Mouse (Mus musculus): ENCODE measurements around the gene Qrich2. TPM values are rescaled to one million over a fixed set of nuclear protein-coding genes. Genes with fewer than 3 reads are reported as not detected.
A peak's percentile ranks its signal among the peaks of the same experiment; 100 is the strongest.
"Not testable (repeated sequence)": the region's sequence is repeated elsewhere in the genome, so short reads cannot be mapped to it uniquely, and the experiment has no call there.

Gene Qrich2
- total RNA-seq, 2 experiments from 2014 or later = 0.17 TPM; not detected in 1

- DNase-seq (ENCODE audit: low spot score in 2 of 2) = no peak
- TF ChIP-seq CTCF (conservative IDR thresholded peaks at IDR 0.05) = no peak
- H3K4me3 ChIP-seq = no peak overlapping the region
- H3K27ac ChIP-seq = no peak overlapping the region
Measured at GRCm38 (mm10) chr11:116498596-116498995, 32.6 kb upstream of the Qrich2 start.

DNA sequence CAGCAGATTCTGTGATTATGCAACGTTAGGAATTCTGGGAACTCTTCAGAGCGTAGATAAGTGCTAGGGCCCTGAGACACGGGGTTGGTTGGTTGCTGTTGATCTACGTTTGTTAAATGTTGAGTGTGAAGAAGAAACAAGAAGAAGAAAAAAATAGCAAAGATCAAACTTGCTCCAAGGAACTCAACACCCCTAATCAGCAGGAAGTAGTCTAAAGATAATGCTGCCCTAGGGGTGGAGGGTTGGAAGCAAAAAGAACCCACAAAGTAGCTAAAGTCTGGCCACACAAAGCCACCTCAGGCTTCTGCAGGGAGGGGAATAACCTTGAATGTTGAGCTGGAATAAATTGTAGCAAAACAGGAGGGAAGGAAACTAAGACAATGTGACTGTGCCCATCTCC, 31.3 kb upstream of the Qrich2 start:
- H3K27ac ChIP-seq = no peak overlapping the region
- H3K4me3 ChIP-seq = no peak overlapping the region
- no peak for DNase-seq (ENCODE audit: low spot score in 2 of 2)
- TF ChIP-seq CTCF (conservative IDR thresholded peaks at IDR 0.05) = no peak

GRCm38 (mm10) chr11:116494474-116495174, 28.6 kb upstream of the Qrich2 start:
- peak overlapping the region; percentile 43; the same call in 1 of the 2 replicates for H3K27ac ChIP-seq
- peak; percentile 55 for DNase-seq (ENCODE audit: low spot score in 2 of 2)
- TF ChIP-seq CTCF (conservative IDR thresholded peaks at IDR 0.05) = no peak
- H3K4me3 ChIP-seq = no peak overlapping the region

- DNase-seq (ENCODE audit: low spot score in 2 of 2) = no peak
- TF ChIP-seq CTCF (conservative IDR thresholded peaks at IDR 0.05) = peak; percentile 79
- Histone ChIP-seq H3K27ac (peak within 1 kb of the TSS; percentile 43; the same call in 1 of the 2 replicates), H3K4me3 (no peak within 1 kb of the TSS)
Measured at GRCm38 (mm10) chr11:116493795-116494252, 27.8 kb upstream of the Qrich2 start, which contains the start of gene Prpsap1. Gene Prpsap1, minus strand, starts transcription at chr11:116494202.

GRCm38 (mm10) chr11:116493191-116493590, 27.1 kb upstream of the Qrich2 start:
- no peak for TF ChIP-seq CTCF (conservative IDR thresholded peaks at IDR 0.05)
- H3K4me3 ChIP-seq = no peak overlapping the region
- H3K27ac ChIP-seq = no peak overlapping the region
- no peak for DNase-seq (ENCODE audit: low spot score in 2 of 2)

DNA sequence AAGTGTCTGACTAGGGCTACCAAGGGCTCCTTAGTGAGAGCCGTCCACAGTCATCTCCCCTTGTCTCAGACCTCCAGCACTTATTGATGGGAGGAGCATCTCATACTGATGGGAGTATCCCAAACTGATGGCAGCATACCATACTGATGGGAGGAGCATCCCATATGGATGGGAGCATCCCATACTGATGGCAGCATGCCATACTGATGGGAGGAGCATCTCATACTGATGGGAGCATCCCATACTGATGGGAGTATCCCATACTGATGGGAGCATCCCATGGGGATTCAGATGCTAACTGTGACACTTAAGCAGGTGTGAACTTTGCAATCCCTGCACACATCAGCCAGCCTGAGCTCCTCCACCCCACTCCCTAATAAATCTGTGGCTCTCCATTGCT, 26.5 kb upstream of the Qrich2 start:
- not testable (repeated sequence) for DNase-seq (ENCODE audit: low spot score in 2 of 2); H3K27ac ChIP-seq; H3K4me3 ChIP-seq

DNA sequence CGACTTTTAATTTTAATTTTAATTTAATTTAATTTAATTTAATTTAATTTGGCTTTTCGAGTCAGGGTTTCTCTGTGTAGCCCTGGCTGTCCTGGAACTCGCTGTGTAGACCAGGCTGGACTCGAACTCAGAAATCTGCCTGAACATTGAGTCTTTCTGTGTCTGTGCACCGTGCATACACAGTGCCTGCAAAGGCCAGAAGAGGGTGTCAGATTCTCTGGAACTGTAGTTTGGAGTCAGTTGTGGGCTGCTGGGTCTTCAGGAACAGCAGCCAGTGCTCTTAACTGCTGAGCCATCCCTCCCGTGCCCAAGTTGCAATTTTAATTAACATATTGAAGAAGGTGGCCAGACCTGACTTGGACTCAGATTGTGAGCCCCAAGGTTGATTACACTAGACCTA, 25.3 kb upstream of the Qrich2 start:
- H3K4me3 ChIP-seq = no peak overlapping the region; the same call in 1 of the 2 replicates
- TF ChIP-seq CTCF (conservative IDR thresholded peaks at IDR 0.05) = peak; percentile 21
- peak overlapping the region; percentile 98; the same call in 1 of the 2 replicates for H3K27ac ChIP-seq
- no peak for DNase-seq (ENCODE audit: low spot score in 2 of 2)

GRCm38 (mm10) chr11:116490232-116491107, 24.4 kb upstream of the Qrich2 start:
- peak overlapping the region; percentile 98 for H3K27ac ChIP-seq
- H3K4me3 ChIP-seq = peak overlapping the region; percentile 94
- DNase-seq (ENCODE audit: low spot score in 2 of 2) = peak; percentile 83 to 89
- TF ChIP-seq CTCF (conservative IDR thresholded peaks at IDR 0.05) = no peak

DNA sequence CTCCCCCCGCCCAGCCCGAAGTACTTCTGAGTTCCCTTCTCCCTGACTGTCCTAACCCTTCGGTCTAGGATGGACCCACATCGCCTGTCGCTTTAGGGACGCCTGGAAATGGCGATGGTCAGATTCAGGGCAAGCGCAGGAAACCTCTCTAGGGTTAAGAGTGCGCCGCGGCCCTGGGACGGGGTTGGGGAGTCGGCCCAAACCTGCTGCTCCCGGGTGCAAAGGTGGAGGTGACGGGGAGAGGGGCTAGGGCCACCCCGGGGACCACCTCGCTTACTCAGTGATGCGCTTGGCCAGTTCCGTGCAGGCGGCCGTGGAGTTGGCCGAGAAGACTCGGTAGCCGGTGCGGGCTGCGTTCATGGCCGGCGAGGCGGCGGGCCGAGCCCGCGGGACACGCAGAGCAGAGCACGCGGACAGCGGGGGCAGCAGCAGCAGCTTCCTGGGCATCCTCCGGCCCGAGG, 23.8 kb upstream of the Qrich2 start:
- no peak for TF ChIP-seq CTCF (conservative IDR thresholded peaks at IDR 0.05)
- no peak for DNase-seq (ENCODE audit: low spot score in 2 of 2)
- H3K4me3 ChIP-seq = peak overlapping the region; percentile 94
- H3K27ac ChIP-seq = peak overlapping the region; percentile 98

DNA sequence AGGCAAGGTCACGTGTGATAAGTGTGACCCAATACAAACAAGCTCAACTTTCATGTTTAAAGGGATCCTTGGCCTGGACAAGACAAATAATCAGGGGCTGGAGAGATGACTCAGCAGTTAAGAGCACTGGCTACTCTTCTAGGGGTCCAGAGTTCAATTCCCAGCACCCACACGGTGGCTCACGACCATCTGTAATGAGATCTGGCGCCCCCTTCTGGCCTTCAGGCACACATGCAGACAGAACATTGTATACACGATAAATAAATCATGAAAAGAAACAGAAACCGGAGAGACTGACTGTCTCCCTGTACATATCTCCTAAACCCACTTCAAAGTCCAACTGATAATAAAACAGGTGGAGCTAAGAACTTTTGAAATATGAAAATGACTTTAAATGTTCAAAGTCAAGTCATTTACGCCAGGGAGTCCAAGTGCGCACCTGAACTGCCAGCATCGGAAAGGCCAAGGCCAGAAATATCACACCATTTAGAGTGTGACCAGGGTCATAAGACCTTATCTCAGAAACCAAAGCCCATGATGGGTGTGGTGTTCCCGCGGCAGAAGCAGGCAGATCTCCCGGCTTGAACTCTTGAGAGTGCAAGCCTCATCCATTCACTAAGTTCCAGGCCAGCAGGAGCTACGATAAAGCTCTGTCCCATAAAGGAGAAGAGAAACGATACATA, 22.8 kb upstream of the Qrich2 start:
- peak; percentile 71 for TF ChIP-seq CTCF (conservative IDR thresholded peaks at IDR 0.05)
- peak overlapping the region; percentile 94 for H3K4me3 ChIP-seq
- H3K27ac ChIP-seq = no peak overlapping the region
- no peak for DNase-seq (ENCODE audit: low spot score in 2 of 2)

DNA sequence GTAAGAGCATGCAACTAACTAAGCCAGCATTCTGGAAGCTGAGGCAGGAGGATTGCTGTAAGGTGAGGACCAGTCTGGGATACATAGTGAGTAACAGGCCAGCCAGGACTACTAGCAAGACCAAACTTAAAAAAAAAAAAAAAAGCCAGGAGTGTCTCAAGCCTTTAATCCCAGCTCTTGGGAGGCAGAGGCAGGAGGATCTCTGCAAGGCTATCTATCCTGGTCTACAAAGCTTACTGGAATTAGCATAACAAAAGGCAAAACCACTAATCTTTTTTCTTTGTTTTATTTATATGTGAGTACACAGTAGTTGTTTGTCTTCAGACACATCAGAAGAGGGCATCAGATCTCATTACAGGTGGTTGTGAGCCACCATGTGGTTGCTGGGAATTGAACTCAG, 22.2 kb upstream of the Qrich2 start:
- TF ChIP-seq CTCF (conservative IDR thresholded peaks at IDR 0.05) = no peak
- DNase-seq (ENCODE audit: low spot score in 2 of 2) = no peak
- Histone ChIP-seq H3K27ac (no peak overlapping the region), H3K4me3 (no peak overlapping the region)

DNA sequence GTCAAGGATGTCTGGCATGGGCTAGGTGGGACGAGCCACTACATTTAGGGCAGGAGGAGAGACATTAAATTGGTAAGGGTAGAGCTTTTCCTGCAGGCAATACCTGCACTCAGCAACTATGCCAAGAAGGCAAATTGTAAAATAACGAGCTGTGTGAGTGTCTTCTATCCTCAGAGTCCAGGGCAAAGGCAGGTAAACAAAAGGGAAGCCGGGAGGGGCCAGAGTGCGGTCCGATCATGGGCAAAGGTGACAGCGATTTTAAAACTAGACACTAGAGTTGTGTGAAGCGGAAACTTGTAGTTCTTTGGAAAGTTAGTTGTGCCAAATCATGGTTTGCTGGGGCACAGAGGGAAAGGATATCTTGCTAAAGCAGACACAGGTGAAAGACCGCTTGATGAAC, 18.2 kb upstream of the Qrich2 start:
- Histone ChIP-seq H3K27ac (no peak overlapping the region), H3K4me3 (no peak overlapping the region)
- no peak for DNase-seq (ENCODE audit: low spot score in 2 of 2)
- TF ChIP-seq CTCF (conservative IDR thresholded peaks at IDR 0.05) = no peak

DNA sequence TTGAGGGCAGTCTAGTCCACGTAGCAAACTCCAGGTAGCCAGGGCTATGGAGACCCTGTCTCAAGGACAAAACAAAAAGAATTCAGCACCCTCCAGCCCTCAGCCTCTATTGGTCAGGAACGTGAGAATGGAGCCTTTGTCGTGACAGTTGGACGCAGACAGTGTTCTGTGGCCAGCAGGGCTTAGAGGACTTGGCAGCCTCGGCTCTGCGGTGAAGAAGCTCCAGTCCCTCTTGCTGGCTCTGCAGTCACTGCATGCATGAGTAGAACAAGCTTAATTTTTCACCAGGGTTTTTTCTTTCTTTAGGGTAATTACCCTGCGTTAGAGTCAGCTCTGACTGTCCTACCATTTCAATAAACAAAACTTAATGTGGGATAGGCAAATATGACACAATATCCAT, 15.7 kb upstream of the Qrich2 start:
- Histone ChIP-seq H3K27ac (peak overlapping the region; percentile 37; the same call in 1 of the 2 replicates), H3K4me3 (no peak overlapping the region)
- DNase-seq (ENCODE audit: low spot score in 2 of 2) = no peak
- TF ChIP-seq CTCF (conservative IDR thresholded peaks at IDR 0.05) = no peak; the same call in 1 of the 2 replicates

Data from layer of hippocampus, adult 2 months (tissue).